8 mouse cellular contexts compared by ENCODE assay signal in genomic region chr12:87199973-87200586, GRCm38 (mm10). TPM values are rescaled to one million over a fixed set of nuclear protein-coding genes. Genes with fewer than 3 reads are reported as not detected.
DNase-seq lines count a peak whose midpoint lies in the region; ATAC-seq lines count a peak whose summit lies in the region.

Gene Tmed8 (minus strand): TSS chr12:87200454.

- ATAC-seq in megakaryocyte, adult 5-6 weeks (ENCODE audit: poor library complexity, severe bottlenecking) = peak; percentile 89

- peak; percentile 49 for DNase-seq in WW6 (ENCODE audit: low read depth, low spot score)
- peak; percentile 44 to 80 for DNase-seq in cerebellum, postnatal 4 days (ENCODE audit: low spot score in 2 of 2)
- DNase-seq in gastrocnemius, adult 8-10 months (ENCODE audit: low spot score in 2 of 2) = peak; percentile 29 to 51
- DNase-seq in induced T-regulatory cell, adult 2 months (ENCODE audit: low read depth) = peak; percentile 83
- DNase-seq in left cerebral cortex, adult 8-10 months (ENCODE audit: low spot score in 2 of 2) = peak; percentile 53 to 70
- DNase-seq in right cerebral cortex, adult 18-20 months = peak; percentile 83
- peak; percentile 61 for DNase-seq in urinary bladder, adult 2 months (ENCODE audit: low spot score)

RNA-seq across cellular contexts. Expression of gene Tmed8, which starts in this region (rescaled TPM):
- total RNA-seq in gastrocnemius, adult 8-10 months (2022) = 1 to 10 TPM in 3 of 4 experiments, under 1 TPM in 1; 0.94 to 1.6 (median 1.5) TPM
- 10 to 100 TPM; 27.7 to 30.1 (median 29.0) TPM for total RNA-seq in left cerebral cortex, adult 8-10 months (2022)
- total RNA-seq in megakaryocyte, adult 5-6 weeks (2015) = 7.1 and 7.9 TPM in 2 replicates
- 8.7 and 10.8 TPM in 2 replicates for total RNA-seq in megakaryocyte, adult 5-6 weeks (2017)
- 8.8 and 10.2 TPM in 2 replicates for polyA plus RNA-seq in urinary bladder, adult 2 months (2012; rRNA removed)

Comparison
In these comparisons a context has a peak if more than half of its experiments do, and no peak if none do; other contexts are left out.
1. Peak in every context shown above with its lines: DNase-seq and ATAC-seq.